Mouse (Mus musculus): ENCODE measurements around the gene Sugct.

GRCm38 (mm10) chr13:17164721-17165120 is 530.6 kb downstream of the Sugct start:
- TF ChIP-seq EP300 (IDR thresholded peaks at IDR 0.05) = no peak
- no peak for TF ChIP-seq CTCF (IDR thresholded peaks at IDR 0.05)
